Mouse (Mus musculus): Measurements from ENCODE around the gene Best3. TPM values are rescaled to one million over a fixed set of nuclear protein-coding genes. Genes with fewer than 3 reads are reported as not detected.
"Not testable (repeated sequence)": the region's sequence is repeated elsewhere in the genome, so short reads cannot be mapped to it uniquely, and the experiment has no call there.

The Best3 gene
- total RNA-seq, 2 experiments from 2014 or later = 0.11 to 0.25 TPM

- intact Hi-C loops (cut with DNase I) = no loop called here
- DNase-seq (ENCODE audit: low spot score in 2 of 2) = no peak
Observed at GRCm38 (mm10) chr10:117018281-117018840, 32.2 kb downstream of the Best3 start.

DNA sequence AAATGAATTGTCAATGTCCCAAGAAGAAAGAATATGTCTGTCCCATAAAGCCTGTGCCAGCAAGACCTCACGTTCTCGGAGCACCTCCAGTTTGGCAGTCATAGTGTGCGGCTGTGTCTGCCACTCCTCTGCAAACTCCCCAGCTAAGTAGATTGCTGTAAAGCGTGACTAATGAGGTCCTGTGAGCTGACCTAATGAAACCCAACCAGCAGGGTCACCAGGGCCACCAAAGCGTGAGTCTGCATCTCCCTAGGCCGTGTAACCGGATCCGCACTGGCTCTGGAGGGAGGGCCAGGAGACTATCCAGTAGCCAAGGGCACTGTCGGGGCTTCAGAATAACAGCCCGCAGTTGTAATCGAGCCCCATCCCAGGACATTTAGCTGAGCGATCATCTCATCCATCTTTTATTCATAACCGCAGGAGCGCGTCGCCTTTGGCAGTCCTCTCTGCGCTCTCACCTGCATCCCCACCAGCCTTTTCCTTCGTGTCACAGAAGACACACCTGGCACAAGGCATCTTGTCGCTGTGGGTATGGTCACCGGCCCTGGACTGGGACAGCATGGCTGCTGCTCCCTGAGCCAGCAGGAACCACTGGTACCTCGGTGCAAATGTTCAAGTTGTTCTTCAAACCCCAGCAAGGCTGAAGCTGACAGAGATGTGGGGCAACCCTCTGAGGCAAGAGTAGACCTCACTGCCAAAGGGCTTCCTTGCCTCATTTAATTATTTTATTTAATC lies 35.1 kb downstream of the Best3 start:
- intact Hi-C loops (cut with DNase I) = no loop called here

GRCm38 (mm10) chr10:117023693-117024092 lies 37.6 kb downstream of the Best3 start:
- no peak for DNase-seq (ENCODE audit: low spot score in 2 of 2)
- intact Hi-C loops (cut with DNase I) = no loop called here

More for the DNA sequence above, 35.1 kb downstream of the Best3 start:
- DNase-seq (ENCODE audit: low spot score in 2 of 2) = no peak

- DNase-seq (ENCODE audit: low spot score in 2 of 2); intact Hi-C loops (cut with DNase I): not testable (repeated sequence)
Observed at GRCm38 (mm10) chr10:117025776-117026175, 39.7 kb downstream of the Best3 start.

- no peak for DNase-seq (ENCODE audit: low spot score in 2 of 2)
- intact Hi-C loops (cut with DNase I) = no loop called here
Observed at GRCm38 (mm10) chr10:117026176-117026575, 40.1 kb downstream of the Best3 start.

DNA sequence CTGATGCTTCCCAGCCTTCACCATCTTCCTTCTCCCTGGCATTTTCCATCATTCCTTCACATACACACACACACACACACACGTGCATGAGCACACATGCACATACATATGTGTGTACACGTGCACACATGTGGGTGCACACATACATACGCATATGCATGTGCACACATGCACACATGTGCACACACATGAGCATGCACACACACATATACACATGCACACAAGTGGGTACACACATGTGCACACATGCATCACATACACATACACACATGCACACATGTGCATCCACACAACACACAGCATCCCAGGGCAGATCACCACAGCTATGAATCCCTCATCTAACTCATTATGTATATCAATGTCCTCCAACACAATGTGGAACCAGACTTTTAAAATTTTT lies 45.0 kb downstream of the Best3 start:
- DNase-seq (ENCODE audit: low spot score in 2 of 2) = no peak
- intact Hi-C loops (cut with DNase I) = loop anchor here (5.0 kb wide), 1 partner anchor 84 kb away; no protein-coding TSS in a partner anchor

DNA sequence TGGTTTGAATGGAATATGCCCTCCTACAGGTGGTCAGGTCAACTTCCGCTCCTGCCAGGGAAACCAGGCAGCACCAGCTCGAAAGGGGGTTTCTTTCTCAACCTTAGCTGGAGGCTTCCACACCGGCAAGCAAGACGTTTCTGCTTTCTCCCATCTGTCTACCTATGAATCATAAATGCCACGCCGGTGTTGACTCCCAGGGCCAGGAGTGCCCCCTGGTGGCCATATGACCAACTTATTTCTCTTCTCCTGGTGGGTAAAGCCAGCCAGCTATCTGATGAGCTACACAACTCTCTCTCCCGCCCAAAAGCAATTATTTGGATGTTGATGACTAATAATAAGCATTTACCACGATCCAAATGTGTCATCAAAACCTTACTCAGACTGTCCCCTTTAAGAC lies 47.7 kb downstream of the Best3 start:
- intact Hi-C loops (cut with DNase I) = loop anchor here (5.0 kb wide), 1 partner anchor 86 kb away; no protein-coding TSS in a partner anchor
- peak; percentile 78 to 87 for DNase-seq (ENCODE audit: low spot score in 2 of 2)

- DNase-seq (ENCODE audit: low spot score in 2 of 2) = no peak
- intact Hi-C loops (cut with DNase I) = no loop called here
Observed at GRCm38 (mm10) chr10:117040355-117040754, 54.2 kb downstream of the Best3 start.

DNA sequence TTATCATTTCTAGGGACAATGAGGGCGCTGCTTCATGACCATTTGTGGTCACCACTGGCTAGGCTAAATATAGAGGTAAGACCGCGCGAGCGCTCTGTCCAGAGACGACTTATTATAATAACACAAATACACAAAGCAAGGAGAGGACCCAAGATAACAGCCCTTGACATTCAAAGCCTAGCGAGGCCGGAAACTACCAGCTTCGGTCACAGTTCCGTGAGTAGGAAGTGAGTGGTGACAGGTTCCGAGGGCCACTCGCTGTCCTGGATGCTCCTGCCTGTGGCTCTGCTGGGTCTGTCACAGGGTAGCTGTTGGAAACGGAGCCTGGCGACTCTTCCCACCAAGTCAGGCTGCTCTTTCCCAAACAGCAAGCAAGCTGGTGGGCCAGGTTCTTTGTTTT lies 56.2 kb downstream of the Best3 start:
- DNase-seq (ENCODE audit: low spot score in 2 of 2) = no peak
- intact Hi-C loops (cut with DNase I) = no loop called here

DNA sequence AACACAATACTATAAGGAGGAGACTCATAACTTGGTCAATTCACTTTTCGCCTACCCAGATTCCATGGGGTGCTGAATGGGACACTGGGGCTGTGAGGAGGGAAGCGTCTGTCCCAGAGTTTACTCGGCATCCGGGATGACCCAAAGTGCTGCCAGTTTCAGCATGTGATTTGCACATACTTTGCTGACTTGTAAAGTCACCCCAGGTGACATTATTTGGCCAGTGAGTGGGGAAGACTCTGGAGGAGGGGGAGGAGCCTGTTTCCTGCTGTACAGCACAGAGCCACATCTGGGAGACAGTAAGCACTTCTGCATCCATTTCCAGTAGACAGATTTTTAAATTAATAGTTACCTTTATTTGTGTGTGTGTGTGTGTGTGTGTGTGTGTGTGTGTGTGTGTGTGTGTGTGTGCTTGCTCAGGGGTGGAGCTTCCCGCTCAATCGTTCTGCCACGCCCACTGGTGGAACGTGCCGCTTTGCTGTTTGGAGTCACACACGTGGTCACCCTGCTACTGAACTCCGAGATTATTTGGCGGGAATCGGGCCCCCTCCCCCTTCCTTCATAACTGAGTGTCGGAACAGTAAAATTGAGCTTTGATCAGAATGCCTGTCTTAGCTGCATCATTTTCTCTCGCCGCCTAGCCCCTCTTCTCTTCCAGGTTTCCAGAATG lies 57.5 kb downstream of the Best3 start:
- DNase-seq (ENCODE audit: low spot score in 2 of 2); intact Hi-C loops (cut with DNase I): not testable (repeated sequence)

DNA sequence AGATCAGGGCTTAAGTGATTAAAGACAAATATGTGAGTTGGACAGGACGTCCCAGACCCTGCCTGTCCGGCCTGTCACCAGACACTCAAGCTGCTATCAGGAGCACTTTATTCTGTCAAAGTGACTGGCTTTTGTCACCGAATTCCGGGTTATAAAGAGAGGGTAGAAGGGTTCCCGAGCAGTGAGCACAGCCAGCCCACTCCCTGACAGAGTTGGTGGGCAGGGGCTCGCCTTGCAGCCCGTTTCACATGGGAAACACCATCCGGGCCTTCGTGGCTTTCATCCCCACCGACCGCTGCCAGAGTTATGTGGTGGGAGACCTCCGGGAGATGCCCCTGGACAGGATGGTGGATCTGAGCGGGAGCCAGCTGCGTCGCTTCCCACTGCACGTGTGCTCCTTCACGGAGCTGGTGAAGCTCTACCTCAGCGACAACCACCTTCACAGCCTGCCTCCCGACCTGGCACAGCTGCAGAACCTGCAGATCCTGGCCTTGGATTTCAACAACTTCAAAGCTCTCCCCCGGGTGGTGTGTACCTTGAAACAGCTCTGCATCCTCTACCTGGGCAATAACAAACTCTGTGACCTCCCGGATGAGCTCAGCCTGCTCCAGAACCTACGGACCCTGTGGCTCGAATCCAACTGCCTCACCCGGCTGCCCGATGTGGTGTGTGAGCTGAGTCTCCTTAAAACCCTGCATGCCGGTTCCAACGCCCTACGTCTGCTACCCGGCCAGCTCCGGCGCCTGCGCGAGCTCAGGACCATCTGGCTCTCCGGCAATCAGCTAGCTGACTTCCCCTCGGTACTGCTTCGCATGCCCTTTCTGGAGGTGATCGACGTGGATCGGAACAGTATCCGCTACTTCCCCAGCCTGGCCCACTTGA lies 59.3 kb downstream of the Best3 start, which contains the start of gene Lrrc10:
Lrrc10 (plus strand) TSS at position 167 of the 882 bp plus-strand sequence.
- intact Hi-C loops (cut with DNase I) = no loop called here
- peak in 1 of 2 experiments; percentile 60 for DNase-seq (ENCODE audit: low spot score in 2 of 2)

DNA sequence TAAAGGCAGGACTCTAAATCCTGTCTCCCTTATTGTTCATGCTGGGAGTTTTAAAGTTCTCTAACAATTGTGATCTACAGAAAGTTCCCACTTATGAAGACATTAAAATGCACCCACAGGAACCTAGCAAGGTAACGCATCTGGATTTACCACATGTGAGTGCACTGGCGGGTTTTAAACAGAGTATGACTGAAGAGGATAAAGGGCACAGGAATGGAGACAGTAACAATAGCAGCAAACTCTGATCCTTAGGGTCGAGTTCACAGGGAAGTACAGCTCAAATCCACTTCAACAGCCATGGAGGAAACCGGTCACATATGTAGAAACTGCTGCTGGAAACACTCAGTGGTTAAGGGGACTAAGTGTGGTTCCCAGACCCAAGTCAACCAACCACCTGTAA lies 63.1 kb downstream of the Best3 start:
- intact Hi-C loops (cut with DNase I) = no loop called here
- DNase-seq (ENCODE audit: low spot score in 2 of 2) = no peak

GRCm38 (mm10) chr10:117049961-117050597 lies 64.0 kb downstream of the Best3 start:
- intact Hi-C loops (cut with DNase I) = no loop called here
- no peak for DNase-seq (ENCODE audit: low spot score in 2 of 2)

DNA sequence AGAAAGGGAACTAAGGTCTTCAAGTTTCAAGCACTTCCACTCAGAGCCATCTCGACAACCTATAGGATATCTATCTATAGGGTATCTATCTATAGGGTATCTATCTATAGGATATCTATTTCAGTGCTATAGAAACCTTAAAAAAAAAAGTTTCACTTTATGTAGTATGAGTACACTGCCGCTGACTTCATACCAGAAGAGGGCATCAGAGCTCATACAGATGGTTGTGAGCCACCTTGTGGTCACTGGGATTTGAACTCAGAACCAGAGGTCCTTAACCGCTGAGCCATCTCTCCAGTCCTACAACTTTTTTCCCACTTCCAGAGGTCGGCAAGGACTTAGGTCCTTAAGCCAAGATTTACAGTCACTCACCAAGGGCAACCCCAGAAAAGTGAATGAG lies 69.6 kb downstream of the Best3 start:
- intact Hi-C loops (cut with DNase I) = no loop called here

GRCm38 (mm10) chr10:117062894-117063253 lies 76.8 kb downstream of the Best3 start:
- DNase-seq (ENCODE audit: low spot score in 2 of 2) = no peak
- intact Hi-C loops (cut with DNase I) = loop anchor here (5.0 kb wide), 2 partner anchors 84 to 149 kb away; partner anchors contain the start of gene Frs2

More for the DNA sequence above, 69.6 kb downstream of the Best3 start:
- DNase-seq (ENCODE audit: low spot score in 2 of 2) = no peak

GRCm38 (mm10) chr10:117063254-117064021 lies 77.3 kb downstream of the Best3 start, which contains the start of gene Cct2:
Gene Cct2 (minus strand): TSS chr10:117063814.
- DNase-seq (ENCODE audit: low spot score in 2 of 2) = peak; percentile 88 to 93
- intact Hi-C loops (cut with DNase I) = loop anchor here (5.0 kb wide), 2 partner anchors 84 to 149 kb away; partner anchors contain the start of gene Frs2

DNA sequence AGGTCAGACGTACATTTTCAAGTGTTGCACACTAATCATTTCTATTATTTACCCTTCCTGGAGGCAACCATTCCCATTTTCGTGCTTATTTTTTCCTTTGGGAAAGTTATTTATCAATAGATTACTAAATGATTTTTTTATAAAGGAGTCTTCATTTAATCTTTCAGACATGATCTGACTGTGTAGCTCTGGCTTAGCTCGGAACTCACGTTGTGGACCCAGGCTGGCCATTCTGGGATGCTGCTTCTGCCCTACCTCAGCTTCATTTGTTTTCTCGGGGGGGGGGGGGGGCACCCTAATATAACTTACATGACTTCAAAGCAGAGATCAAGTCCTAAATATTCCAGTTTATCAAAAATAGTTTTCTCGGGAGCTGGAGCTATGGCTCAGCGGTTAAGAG lies 78.0 kb downstream of the Best3 start:
- DNase-seq (ENCODE audit: low spot score in 2 of 2) = no peak
- intact Hi-C loops (cut with DNase I) = loop anchor here (5.0 kb wide), 2 partner anchors 83 to 148 kb away; partner anchors contain the start of gene Frs2

DNA sequence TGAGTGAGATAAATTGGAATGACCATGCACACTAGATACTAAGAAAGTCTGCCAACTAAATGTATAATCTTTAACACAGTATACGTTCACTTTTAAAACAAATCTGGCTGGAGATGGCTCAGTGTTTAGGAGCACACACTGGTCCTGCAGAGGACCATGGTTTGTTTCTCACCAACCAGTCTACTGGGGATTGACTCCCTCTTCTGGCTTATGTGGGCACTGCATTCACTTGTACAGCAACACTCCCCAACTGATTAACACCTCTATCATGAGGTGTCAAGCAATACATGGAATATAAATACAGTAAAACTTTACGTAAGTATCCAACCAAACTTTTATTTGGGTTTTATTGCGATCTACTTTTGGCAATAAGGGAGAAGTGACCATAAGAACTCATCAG lies 83.0 kb downstream of the Best3 start:
- no peak for DNase-seq (ENCODE audit: low spot score in 2 of 2)
- intact Hi-C loops (cut with DNase I) = no loop called here

Data from left cerebral cortex, postnatal 25 days (tissue).